Mouse (Mus musculus): ENCODE results near the gene Mal. TPM values are rescaled to one million over a fixed set of nuclear protein-coding genes. Genes with fewer than 3 reads are reported as not detected.
A peak's percentile ranks its signal among the peaks of the same experiment; 100 is the strongest.

Mal gene
- polyA plus RNA-seq (2012; rRNA removed): 113 and 133 TPM in 2 replicates

DNA sequence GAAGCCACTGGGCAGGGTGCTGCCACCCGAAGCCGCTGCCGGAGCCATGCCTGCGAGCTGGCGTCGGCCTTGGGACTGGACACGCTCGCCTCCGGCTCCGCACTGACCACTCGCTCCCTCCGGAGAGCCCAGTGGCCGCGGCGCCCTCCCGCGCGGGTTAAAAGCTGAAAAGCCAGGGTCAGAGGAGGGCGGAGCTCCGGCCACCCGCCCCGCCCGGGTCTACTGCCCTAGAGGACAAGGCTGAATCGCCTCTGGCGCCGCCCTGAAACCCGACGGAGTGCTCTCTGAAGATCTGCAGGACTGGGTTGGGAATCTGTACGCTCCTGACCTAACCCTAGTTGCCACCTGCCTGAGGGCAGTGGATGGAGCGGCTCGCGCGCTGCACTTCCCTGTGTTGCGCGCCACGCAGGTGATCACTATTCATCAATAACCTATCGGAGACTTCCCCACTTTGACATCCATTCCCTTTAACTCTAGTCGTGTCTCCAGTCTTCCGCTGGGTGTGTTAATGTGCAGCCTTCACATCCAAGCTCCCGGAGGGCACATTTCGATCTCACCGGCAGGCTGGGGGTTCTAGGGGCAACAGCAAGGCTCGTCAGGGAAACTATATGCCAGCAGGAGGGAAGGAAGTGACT, at the start of gene Mal:
TSS of gene Mal (minus strand) at position 610 of the 635 bp plus-strand sequence.
- peak; percentile 75 for DNase-seq (ENCODE audit: low spot score)

DNA sequence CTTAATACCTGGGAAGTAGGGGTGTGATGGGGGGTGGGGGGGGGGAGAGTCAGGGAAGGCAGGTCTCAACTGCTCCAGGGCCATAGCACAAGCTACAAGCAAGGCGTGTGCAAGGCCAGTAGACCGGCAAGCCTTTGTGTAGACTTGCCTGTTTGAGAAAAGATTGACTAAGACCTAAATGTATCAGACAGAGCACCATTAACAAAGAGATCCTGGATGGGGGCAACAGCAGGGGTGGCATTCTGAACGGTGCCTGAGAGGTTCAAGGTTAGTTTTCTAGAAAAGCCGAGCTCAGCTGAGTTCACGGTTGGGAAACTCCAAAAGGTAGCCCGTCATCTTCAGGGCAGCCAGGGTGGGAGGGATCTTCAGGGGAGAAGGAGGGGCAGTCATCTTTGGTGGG, 48.8 kb upstream of the Mal start:
- DNase-seq (ENCODE audit: low spot score): no peak

DNA sequence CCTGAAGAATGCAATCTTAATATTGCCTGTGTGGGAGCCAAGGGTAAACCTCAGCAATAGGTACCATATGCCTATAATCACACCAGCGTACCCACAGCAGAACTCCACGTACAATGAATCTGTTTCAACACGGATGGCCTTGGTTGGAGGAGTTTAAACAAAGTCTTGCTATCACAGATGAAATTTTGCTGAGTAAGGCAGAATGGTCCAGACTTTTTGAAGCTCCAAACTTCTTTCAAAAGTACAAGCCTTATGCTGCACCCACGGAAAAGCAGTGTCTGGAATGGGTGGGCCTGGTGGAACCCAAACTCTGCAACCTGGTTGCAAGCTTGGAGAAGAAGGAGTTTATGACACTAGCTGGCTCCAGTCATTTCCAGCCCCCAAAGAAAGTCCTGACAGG, 32.7 kb upstream of the Mal start:
- DNase-seq (ENCODE audit: low spot score): no peak

DNA sequence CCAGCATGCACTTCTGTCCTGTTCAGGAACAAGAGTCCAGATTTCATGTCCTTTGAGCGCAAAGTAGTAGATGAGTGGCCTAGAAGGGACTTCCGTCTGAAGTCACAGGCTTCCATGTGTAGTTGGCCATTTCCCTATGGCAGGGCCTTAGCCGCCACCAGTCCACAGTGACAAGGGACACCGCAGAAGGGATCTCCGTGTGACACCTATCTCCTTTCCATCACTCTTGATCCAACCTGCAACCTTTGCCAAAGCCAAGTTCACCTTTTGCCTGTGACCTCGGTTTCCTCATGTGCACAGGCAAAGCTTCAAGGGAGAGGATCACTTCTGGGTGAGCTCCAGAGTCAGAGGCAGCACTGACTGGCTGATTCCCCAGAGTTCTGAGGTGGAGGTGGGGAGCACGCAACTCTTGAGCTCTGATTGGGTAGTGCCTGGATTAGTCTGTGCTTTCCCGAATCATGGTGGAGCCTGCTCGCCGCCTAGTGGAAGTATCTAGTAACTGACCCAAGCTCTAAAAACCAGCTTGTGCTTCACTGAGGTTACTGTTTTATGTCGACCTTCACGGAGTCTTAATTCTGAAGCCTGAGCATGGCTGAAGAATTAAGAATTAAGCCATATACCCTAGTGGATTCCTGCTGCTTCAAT, 27.3 kb upstream of the Mal start:
- DNase-seq (ENCODE audit: low spot score): peak; percentile 37

DNA sequence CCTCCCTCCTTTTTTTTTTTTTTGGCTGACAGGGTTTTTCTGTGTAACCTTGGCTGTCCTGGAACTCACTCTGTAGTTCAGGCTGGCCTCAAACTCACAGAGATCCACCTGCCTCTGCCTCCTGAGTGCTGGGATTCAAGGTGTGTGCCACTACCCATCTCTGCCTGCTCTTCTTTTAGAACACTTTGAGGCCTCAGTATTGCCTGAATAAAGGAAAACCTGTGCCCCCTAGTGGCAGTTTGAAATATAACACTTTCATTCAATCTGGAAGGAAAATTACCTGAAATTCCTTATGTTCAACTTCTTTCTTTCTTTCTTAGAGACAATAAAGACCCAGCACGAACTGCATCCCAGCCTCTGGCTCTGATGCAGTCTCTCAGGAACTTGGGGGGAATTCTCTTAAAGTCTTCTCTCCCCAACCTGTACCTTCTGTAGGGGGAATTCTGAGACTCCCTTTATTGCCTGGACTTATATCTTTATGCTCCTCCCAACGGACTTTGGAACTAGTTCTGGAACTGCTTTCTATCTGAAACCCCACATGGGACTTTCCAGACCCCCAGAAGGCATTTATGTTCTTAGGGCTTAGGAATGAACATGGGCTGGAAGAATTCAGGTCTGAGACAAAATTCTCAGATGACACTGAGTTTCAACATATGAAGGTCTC, 11.5 kb upstream of the Mal start:
- DNase-seq (ENCODE audit: low spot score): peak; percentile 2

DNA sequence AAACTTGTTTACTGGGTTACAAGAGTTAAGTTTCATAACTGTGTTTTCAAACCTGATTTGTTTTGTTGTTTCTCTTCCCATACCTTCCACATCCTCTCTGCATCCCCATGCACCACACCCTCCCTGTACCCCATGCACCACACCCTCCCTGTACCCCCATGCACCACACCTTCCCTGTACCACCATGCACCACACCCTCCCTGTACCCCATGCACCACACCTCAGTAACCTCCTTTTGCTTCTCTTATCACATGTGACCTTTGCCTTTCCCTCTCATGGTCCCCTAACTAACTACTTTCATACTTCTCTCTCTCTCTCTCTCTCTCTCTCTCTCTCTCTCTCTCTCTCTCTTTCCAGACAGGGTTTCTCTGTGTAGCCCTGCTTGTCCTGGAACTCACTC, 10.5 kb upstream of the Mal start:
- no peak for DNase-seq (ENCODE audit: low spot score)

DNA sequence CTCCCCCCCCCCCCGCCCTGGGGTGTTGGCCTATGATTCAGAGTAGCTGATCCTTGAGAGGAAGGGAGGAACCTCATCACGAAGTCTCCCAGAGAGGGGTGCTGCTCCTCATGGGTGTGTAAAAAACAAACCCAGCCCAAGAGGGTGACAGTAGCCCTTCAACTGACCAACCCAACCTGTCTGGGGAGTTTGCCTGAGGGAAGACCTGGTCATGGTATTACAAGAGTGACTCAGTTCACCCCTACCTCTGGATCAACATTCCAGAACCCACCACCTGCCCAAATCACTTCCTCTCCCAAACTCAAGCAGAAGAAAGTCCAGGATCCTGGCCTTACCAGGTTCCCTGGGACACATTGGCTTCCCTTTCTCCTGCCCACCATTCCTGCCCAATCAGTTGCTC, 6.2 kb upstream of the Mal start:
- DNase-seq (ENCODE audit: low spot score): no peak

DNA sequence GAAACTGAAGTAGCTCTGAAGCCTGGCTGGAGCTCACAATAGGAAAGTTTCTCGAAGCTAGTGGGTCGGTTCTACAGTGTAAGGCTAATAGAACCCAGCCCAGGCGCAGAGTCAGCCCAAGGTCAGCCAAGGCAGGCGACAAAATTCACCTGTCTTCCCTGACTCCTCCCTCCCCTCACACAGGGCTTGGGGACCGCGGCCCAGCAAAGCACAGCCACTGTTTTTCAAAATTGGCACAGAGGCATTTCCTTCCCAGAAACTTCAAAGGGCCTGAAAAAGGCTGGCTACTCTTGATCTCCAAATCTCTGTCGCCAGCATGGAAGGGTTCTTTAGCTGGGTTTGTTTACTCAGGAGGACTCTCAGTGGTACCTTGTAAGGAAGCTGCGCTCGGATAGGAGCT, 1.1 kb downstream of the Mal start:
- no peak for DNase-seq (ENCODE audit: low spot score)

DNA sequence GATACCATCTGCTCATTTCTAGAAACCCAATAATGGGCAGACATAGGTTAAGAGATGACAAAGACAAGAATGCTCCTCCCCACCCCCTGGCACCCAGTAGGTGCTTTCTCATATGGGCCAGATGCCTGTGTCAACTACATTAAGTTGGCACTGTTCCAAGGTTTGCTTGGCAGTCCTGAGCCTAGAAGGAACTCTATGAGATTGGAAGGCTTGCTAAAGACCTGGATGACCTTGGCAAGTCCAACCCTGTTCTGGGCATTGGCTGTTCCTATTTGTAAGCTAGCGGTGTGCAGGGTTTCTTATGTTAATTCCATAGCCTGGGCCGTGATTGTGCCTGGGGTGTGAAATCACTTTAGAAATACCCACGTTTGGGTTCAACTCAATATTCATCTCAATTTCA, 1.7 kb downstream of the Mal start:
- no peak for DNase-seq (ENCODE audit: low spot score)

DNA sequence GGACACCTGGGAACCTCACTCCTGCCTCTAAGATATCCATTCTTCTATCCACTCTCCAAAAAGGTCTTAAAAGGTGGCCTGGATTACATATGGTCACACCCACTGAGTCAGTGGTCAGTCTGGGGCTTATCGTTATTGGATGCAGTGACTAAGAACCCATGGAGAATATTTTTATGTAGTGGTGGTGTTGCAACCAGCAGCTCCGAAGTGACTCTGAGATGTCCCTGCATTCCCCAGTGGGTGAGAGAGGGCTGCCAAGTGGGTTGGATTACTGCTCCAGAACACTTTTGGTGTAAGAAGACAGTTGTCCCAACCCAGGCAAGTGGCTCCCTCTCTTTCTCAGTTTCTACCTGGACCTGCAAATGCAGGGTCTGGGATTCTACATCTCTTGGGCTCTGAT, 3.7 kb downstream of the Mal start:
- no peak for DNase-seq (ENCODE audit: low spot score)

DNA sequence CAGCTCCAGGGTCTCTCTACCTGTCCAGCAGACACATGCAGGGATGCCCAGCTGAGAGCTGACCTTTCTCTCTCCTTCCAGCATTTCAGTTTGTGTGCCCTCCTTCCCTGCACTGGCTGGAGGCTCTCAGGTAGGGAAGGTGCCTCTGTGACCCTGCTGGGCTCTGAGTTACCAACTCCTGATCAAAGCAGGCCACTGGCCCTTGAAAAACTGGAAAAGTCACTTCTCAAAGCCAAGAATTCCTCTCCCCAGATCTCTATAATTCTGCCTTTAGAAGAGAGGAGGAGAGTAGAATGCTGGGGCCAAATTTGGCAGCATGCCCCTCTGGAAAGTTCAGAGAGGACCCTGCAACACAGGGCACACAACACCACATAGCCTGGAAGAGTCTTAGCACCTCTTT, 4.2 kb downstream of the Mal start:
- DNase-seq (ENCODE audit: low spot score): peak; percentile 20

DNA sequence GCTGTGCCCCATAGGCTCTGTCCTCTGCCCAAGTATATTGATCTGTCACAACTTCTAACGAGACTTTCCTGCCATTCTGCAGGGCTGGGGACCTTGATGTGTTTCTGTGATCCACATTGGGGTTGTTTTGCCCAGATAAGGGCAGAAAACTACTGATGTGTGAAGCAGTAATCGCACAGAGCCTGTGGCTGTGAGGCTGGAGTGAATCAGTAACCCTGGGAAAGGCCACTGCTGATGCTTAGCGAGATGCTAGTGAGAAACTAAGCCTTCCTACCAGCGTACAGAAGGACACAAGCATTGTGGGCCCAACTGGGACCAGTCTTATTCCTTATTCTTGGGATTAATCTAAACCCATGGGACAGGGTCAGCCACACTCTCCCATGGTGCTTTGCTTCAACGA, 4.9 kb downstream of the Mal start:
- DNase-seq (ENCODE audit: low spot score): peak; percentile 10

DNA sequence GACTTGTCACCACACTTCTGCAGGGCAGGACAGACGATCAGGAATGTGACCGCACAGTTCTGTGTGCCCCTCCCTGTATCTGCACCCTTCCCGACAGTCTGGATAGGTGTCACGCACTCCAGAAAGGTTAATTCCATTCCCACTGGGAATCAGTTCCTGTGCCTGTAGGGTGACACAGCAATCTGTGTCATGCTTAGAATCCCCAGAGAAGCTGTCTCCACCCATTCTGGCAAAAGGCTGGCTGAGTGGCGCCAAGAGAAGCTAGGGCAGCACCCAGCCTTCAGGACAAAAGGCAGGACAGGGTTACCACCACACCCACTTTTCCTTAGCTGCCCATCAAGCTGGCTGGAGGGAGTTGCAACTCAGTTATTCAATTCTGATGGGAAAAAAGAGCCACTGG, 6.6 kb downstream of the Mal start:
- no peak for DNase-seq (ENCODE audit: low spot score)

DNA sequence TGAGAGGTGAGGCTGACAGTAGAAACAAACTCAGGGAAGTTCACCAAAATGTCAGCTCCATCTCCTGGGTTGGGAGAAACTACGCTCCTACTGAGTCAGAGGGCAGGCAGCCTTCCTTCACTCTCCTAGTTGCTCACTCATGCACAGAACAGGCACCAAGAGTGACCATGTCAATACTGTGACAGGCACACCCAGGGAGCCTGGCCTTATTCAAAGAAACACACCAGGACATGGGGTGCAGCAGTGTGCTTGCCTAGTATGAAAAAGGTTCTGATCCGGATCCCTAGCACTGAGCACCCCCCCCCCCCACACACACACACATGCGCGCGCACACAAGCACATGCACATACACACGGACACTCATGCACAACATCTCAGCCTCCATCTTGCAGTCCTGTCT, 8.3 kb downstream of the Mal start:
- no peak for DNase-seq (ENCODE audit: low spot score)

DNA sequence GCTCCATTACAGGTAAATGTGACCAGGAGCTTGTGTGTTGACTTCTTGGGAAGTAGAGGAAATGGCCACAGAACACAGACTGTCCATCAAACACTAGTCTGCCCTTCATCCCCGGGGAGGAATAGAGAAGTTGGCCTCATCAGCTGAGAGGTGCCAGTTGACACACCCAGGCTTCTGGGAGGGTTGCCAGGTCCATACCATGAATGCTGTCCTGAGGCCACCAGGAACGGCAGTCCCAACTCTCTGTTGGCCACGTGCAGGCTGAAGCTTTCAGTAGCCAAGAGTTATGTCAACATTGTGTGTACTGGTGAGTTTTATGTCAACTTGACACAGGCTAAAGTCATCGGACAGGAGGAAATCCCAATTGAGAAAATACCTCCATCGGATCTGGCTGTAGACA, 9.6 kb downstream of the Mal start:
- no peak for DNase-seq (ENCODE audit: low spot score)

DNA sequence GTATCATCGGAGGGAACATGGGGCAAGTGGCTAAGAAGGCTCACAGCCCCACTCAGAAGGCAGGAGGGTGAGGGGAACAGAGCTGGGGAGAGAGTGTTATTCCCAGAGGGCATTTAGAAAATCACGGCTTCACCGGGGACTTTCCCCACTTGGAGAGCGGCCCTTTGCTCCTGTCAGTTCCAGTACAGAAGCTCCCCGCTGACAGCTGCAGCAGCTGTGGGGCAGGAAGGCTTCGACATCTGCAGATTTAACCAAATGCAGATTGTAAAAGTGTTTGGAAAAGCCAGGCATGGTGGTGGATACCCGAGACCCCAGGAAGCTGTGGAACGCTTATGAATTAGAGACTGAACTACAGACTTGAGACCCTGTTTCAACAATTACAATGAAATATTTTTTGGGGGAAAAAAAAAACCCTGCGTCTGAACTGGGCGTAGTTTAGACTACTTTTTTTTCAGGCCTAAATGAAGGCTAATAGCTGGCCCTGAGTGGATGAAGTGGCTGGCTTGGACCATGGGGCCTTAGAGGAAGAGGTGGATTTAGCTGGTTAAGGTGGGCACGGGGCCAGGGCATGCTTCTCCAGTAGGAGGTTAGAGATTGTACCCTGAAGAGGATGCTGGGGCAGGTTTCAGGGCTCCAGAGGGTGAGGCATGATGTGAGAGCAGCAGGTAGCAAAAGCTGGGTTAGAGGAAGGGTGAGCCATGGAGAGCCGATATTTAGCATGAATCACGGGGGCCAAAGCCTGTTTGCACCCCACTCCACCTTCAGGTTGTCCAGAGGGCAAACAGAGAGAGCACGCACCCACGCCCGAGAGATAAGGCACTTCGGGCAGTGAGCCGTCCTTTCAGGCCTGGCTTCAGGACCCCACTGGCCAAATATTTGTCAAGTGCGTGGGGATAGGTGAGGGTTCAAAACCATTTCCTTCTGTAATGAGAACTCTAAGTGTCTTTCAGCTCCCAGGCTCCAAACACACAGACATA, 12.5 kb downstream of the Mal start:
- DNase-seq (ENCODE audit: low spot score): peak; percentile 34

DNA sequence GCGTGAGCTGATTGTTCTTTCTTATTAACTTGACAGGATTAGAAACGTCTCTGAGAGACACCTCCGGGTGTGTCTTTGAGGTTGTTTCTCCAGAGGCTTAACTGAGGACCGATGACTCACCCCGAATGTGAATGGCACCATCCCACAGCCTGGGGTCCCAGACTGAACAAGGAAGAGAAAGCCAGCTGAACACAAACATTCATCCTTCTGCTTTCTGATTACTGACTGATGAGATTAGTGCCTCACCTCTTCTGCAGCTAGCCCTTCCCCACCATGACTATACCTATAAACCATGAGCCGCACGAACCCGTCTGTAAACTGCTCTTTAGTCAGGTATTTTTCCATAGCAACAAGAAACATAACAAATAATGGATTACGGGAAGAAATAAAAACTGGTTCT, 17.5 kb downstream of the Mal start:
- peak; percentile 21 for DNase-seq (ENCODE audit: low spot score)

DNA sequence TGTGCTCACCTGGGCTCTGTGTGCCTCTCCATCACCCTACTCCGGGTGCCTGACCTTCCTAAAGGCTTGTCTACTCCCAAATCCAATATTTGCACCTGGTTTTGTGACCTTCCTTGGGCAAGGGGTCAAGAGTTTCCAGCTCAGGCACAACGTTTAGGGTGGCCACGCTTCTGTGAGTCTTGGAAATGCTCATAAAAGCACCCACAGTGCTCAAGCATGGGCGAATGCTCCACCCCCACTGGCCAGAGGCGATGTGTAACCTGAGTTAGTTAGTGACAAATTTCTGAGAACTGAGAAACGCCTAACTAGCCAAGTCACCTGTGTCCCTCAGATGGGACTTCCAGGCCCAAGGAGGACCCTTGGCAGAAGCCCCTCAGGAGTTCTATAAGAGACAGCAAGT, 20.9 kb downstream of the Mal start:
- DNase-seq (ENCODE audit: low spot score): peak; percentile 16

DNA sequence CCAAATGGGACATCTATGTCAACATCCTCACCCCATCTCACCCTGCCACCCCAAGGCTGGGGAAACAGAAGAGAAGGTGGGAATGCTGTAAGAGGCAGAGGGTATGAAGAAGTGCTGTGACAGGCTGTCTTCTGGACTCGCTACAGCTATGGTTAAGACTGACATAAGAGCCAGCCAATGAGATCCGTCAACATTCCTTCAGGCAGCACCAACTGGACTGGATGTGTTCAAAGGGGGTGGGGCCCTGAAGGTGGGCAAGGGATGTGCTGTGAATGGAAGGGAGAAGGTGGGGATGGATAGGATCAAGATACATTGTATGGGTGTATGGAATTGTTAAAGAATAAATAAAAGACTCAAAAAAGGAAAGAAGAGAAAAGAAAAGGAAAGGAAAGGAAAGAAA, 23.9 kb downstream of the Mal start:
- peak; percentile 16 for DNase-seq (ENCODE audit: low spot score)

DNA sequence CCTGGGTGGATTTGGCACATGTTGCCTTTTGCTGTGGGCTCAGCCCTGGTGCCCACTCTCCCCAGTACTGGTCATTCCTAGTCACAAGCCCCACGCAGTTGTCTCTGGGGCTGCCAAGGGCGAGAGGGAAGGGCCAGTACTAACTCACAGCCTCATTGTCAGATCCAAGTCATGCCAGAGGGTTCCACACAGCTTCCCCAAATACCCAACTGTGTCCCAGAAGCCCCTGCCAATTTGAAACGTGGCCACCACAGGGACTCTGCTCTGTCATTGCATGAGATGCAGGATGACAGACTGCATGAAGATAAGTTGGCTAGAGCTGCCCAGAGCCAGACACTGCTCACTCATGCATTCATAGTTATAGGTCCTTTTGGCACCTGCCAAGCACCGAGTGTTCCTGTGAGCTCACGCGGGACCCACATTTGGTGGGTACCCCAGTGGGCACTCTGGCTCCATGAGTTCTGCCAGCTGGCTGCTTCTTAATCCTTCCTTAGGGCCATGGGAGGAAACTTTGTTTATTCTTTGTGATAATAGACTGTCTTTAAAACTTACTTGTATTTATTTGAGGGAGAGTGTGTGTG, 28.4 kb downstream of the Mal start:
- no peak for DNase-seq (ENCODE audit: low spot score)

DNA sequence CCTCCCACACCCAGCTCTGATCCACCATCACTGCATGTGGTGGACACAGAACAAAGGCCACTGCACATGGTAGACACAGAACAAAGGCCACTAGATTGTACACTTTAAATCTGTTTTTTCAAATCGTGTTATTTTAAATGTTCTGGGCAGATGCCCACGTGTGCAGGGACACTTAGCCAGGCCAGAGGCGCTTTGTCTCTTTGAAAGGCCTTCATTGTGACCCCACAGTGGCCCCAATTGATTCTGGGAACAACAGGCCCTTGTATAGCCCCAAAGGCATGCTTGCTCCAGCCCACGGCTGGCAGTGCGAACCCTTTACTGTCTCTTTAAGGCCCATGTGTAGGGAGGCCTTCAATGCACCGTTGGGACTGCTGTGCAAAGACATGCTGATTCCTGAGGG, 29.1 kb downstream of the Mal start:
- DNase-seq (ENCODE audit: low spot score): no peak

DNA sequence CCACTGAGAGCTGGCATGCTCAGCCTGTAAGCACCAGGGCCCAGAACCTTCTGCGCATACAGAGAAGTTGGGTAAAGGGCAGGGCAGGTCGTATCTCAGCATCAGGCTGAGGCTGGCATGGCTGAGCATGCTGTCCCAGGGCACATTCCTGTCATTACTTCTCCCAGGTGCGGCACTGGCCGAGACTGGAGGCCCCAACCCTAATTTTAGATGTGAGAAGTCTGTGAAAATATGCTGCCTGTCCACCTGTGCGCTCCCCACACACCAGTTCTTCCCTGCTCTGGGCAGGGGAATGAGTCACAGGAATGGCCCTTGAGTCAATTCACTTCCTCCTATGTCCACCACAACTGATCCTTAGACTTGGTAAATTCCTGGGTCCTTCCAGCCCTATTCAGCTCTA, 30.8 kb downstream of the Mal start:
- no peak for DNase-seq (ENCODE audit: low spot score)

All from urinary bladder, adult 2 months (tissue).